Mouse (Mus musculus): ENCODE results near the gene Serpinc1. TPM values are rescaled to one million over a fixed set of nuclear protein-coding genes. Genes with fewer than 3 reads are reported as not detected.

Gene Serpinc1
- polyA plus RNA-seq, 1 experiment from 2014 or later = 2.4 TPM

GRCm38 (mm10) chr1:161037026-161037425 is 58.6 kb downstream of the Serpinc1 start:
- peak overlapping the region; percentile 92 for H3K4me2 ChIP-seq
- H3K4me1 ChIP-seq (ENCODE audit: control insufficient read depth, insufficient read depth, low read length) = peaks cover 10% of the 10 kb centered on the region; the same call in 1 of the 2 replicates
- peak overlapping the region; percentile 62 for H3K27ac ChIP-seq (ENCODE audit: low read depth, low read length)
- H3K4me3 ChIP-seq (ENCODE audit: low read depth, low read length) = peak overlapping the region; percentile 73
- H3K36me3 ChIP-seq (ENCODE audit: control insufficient read depth, insufficient read depth, low read length) = peaks cover 24% of the 10 kb centered on the region
- no peak for ATAC-seq (replicated peaks; ENCODE audit: insufficient number of reproducible peaks, low FRiP score, low TSS enrichment)
- H3K27me3 ChIP-seq (ENCODE audit: control insufficient read depth, insufficient read depth, low read length) = no peaks in the 10 kb centered on the region
- H3K9me3 ChIP-seq (replicated peaks; ENCODE audit: control insufficient read depth, low read length) = no peaks in the 10 kb centered on the region
- WGBS (ENCODE audit: insufficient replicate concordance) = 7% methylated on average over 1 of the region's 1 CpGs
- H3K9ac ChIP-seq (ENCODE audit: low read depth, low read length) = peak overlapping the region; percentile 92

DNA sequence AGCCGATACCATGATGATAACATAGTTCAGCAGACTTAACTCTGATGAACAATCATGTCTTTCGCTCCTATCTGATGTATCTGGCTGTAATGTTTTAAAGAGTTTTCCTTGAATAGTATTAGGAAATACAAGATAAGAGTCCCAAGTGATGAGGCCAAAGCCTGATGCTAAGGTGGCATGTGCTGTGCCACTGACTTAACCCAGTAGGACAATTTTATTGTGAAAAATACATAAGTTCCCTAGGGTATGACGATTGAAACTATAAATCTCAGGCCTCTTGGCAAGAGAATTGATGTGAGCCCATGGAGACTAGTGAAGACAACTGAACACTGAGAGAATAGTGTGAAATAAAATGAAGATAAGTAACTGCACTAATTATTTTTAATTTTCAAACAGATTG is 59.2 kb downstream of the Serpinc1 start:
- Histone ChIP-seq H3K4me1 (ENCODE audit: control insufficient read depth, insufficient read depth, low read length) (peaks cover 10% of the 10 kb centered on the region; the same call in 1 of the 2 replicates), H3K9ac (ENCODE audit: low read depth, low read length) (peak overlapping the region; percentile 48; the same call in 1 of the 2 replicates), H3K27ac (ENCODE audit: low read depth, low read length) (peak overlapping the region; percentile 35; the same call in 1 of the 2 replicates), H3K4me2 (peak overlapping the region; percentile 92), H3K9me3 (replicated peaks; ENCODE audit: control insufficient read depth, low read length) (no peaks in the 10 kb centered on the region), H3K4me3 (ENCODE audit: low read depth, low read length) (peak overlapping the region; percentile 29), H3K36me3 (ENCODE audit: control insufficient read depth, insufficient read depth, low read length) (peaks cover 21% of the 10 kb centered on the region), H3K27me3 (ENCODE audit: control insufficient read depth, insufficient read depth, low read length) (no peaks in the 10 kb centered on the region)
- ATAC-seq (replicated peaks; ENCODE audit: insufficient number of reproducible peaks, low FRiP score, low TSS enrichment) = no peak
- WGBS (ENCODE audit: insufficient replicate concordance) = 34% methylated on average over 3 of the region's 3 CpGs

GRCm38 (mm10) chr1:161038004-161038403 is 59.6 kb downstream of the Serpinc1 start:
- Histone ChIP-seq H3K27ac (ENCODE audit: low read depth, low read length) (peak overlapping the region; percentile 50; the same call in 1 of the 2 replicates), H3K27me3 (ENCODE audit: control insufficient read depth, insufficient read depth, low read length) (no peaks in the 10 kb centered on the region), H3K9me3 (replicated peaks; ENCODE audit: control insufficient read depth, low read length) (no peaks in the 10 kb centered on the region), H3K36me3 (ENCODE audit: control insufficient read depth, insufficient read depth, low read length) (peaks cover 21% of the 10 kb centered on the region), H3K4me3 (ENCODE audit: low read depth, low read length) (peak overlapping the region; percentile 29), H3K4me1 (ENCODE audit: control insufficient read depth, insufficient read depth, low read length) (peaks cover 10% of the 10 kb centered on the region; the same call in 1 of the 2 replicates), H3K4me2 (peak overlapping the region; percentile 92), H3K9ac (ENCODE audit: low read depth, low read length) (no peak overlapping the region)
- ATAC-seq (replicated peaks; ENCODE audit: insufficient number of reproducible peaks, low FRiP score, low TSS enrichment) = no peak
- 53% methylated on average over 3 of the region's 3 CpGs for WGBS (ENCODE audit: insufficient replicate concordance)

GRCm38 (mm10) chr1:161038968-161039721 is 60.8 kb downstream of the Serpinc1 start:
- H3K9me3 ChIP-seq (replicated peaks; ENCODE audit: control insufficient read depth, low read length) = no peaks in the 10 kb centered on the region
- H3K4me3 ChIP-seq (ENCODE audit: low read depth, low read length) = no peak overlapping the region
- WGBS (ENCODE audit: insufficient replicate concordance) = 11% methylated on average over 3 of the region's 3 CpGs
- H3K4me1 ChIP-seq (ENCODE audit: control insufficient read depth, insufficient read depth, low read length) = peaks cover 10% of the 10 kb centered on the region; the same call in 1 of the 2 replicates
- peaks cover 21% of the 10 kb centered on the region for H3K36me3 ChIP-seq (ENCODE audit: control insufficient read depth, insufficient read depth, low read length)
- H3K4me2 ChIP-seq = no peak overlapping the region
- H3K27ac ChIP-seq (ENCODE audit: low read depth, low read length) = peak overlapping the region; percentile 35; the same call in 1 of the 2 replicates
- H3K27me3 ChIP-seq (ENCODE audit: control insufficient read depth, insufficient read depth, low read length) = no peaks in the 10 kb centered on the region
- 0 out of 2 replicates have a peak overlapping the region, but pooled peaks have one; percentile 43 for H3K9ac ChIP-seq (ENCODE audit: low read depth, low read length)
- no peak for ATAC-seq (replicated peaks; ENCODE audit: insufficient number of reproducible peaks, low FRiP score, low TSS enrichment)

GRCm38 (mm10) chr1:161039741-161040425 is 61.5 kb downstream of the Serpinc1 start:
- Histone ChIP-seq H3K36me3 (ENCODE audit: control insufficient read depth, insufficient read depth, low read length) (peaks cover 21% of the 10 kb centered on the region), H3K27ac (ENCODE audit: low read depth, low read length) (peak overlapping the region; percentile 65), H3K27me3 (ENCODE audit: control insufficient read depth, insufficient read depth, low read length) (no peaks in the 10 kb centered on the region), H3K9ac (ENCODE audit: low read depth, low read length) (no peak overlapping the region; the same call in 1 of the 2 replicates), H3K9me3 (replicated peaks; ENCODE audit: control insufficient read depth, low read length) (no peaks in the 10 kb centered on the region), H3K4me2 (no peak overlapping the region), H3K4me3 (ENCODE audit: low read depth, low read length) (no peak overlapping the region), H3K4me1 (ENCODE audit: control insufficient read depth, insufficient read depth, low read length) (peaks cover 10% of the 10 kb centered on the region; the same call in 1 of the 2 replicates)
- ATAC-seq (replicated peaks; ENCODE audit: insufficient number of reproducible peaks, low FRiP score, low TSS enrichment) = peak; percentile 39
- 9% methylated on average over 3 of the region's 3 CpGs for WGBS (ENCODE audit: insufficient replicate concordance)

GRCm38 (mm10) chr1:161040426-161040770 is 62.0 kb downstream of the Serpinc1 start:
- Histone ChIP-seq H3K36me3 (ENCODE audit: control insufficient read depth, insufficient read depth, low read length) (peaks cover 22% of the 10 kb centered on the region), H3K9me3 (replicated peaks; ENCODE audit: control insufficient read depth, low read length) (no peaks in the 10 kb centered on the region), H3K9ac (ENCODE audit: low read depth, low read length) (no peak overlapping the region), H3K4me2 (no peak overlapping the region), H3K27me3 (ENCODE audit: control insufficient read depth, insufficient read depth, low read length) (no peaks in the 10 kb centered on the region), H3K4me1 (ENCODE audit: control insufficient read depth, insufficient read depth, low read length) (peaks cover 10% of the 10 kb centered on the region; the same call in 1 of the 2 replicates), H3K4me3 (ENCODE audit: low read depth, low read length) (no peak overlapping the region), H3K27ac (ENCODE audit: low read depth, low read length) (peak overlapping the region; percentile 65; the same call in 1 of the 2 replicates)
- 73% methylated on average over 1 of the region's 1 CpGs for WGBS (ENCODE audit: insufficient replicate concordance)
- no peak for ATAC-seq (replicated peaks; ENCODE audit: insufficient number of reproducible peaks, low FRiP score, low TSS enrichment)

DNA sequence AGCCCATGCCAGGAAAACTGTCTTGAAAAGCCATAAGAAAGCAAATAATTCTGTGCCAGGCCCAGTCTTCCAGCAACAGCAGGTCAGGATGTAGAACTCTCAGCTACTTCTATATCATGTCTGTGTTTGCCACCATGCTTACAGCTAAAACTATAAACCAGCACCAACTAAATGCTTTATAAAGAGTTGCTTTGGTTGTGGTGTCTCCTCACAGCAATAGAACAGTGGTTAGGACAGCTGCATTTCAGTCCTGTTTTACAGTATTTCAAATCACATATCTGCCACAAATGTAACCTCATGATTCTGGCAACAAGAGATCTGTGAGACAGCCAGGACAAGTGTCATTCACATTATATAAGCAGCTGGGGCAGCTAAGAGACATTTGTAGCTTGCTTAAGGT is 62.5 kb downstream of the Serpinc1 start:
- Histone ChIP-seq H3K27me3 (ENCODE audit: control insufficient read depth, insufficient read depth, low read length) (no peaks in the 10 kb centered on the region), H3K4me3 (ENCODE audit: low read depth, low read length) (no peak overlapping the region), H3K27ac (ENCODE audit: low read depth, low read length) (no peak overlapping the region), H3K4me1 (ENCODE audit: control insufficient read depth, insufficient read depth, low read length) (peaks cover 10% of the 10 kb centered on the region; the same call in 1 of the 2 replicates), H3K36me3 (ENCODE audit: control insufficient read depth, insufficient read depth, low read length) (peaks cover 23% of the 10 kb centered on the region), H3K9ac (ENCODE audit: low read depth, low read length) (no peak overlapping the region), H3K4me2 (no peak overlapping the region), H3K9me3 (replicated peaks; ENCODE audit: control insufficient read depth, low read length) (no peaks in the 10 kb centered on the region)
- ATAC-seq (replicated peaks; ENCODE audit: insufficient number of reproducible peaks, low FRiP score, low TSS enrichment) = no peak

DNA sequence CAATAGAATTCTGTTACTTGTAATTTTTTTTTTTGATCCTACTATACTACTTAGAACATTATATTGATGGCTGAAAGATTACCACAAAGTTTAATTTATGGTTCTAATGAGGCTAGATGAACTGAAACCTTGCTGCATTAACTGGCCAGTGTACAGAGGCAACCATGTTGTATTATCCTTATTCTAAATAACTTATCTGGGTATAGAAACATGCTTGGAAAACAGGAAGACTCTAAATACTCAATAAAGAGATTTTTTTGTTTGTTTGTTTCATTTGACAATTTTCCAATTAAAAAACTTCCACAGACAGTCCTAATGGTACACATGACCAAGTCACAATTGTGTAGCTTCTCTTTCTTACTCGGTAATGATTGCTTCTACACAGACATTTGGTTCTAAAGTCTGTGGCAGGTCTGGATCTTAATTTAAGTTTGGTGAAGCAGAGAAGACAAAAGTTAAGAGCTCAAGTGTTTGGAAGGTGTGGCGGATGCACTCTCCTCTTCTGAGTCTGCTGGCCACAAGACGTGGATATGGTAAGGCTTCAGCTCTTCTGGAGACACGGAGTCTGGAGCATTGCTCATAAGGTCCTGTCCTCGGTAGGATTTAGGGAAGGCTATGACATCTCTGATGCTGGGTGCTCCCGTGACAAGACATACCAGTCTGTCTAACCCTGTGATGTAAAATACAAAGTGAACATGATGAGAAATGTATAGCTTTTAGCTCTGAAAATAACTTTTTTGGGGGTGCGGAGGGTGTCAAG is 63.1 kb downstream of the Serpinc1 start:
- 94% methylated on average over 7 of the region's 7 CpGs for WGBS (ENCODE audit: insufficient replicate concordance)
- no peak for ATAC-seq (replicated peaks; ENCODE audit: insufficient number of reproducible peaks, low FRiP score, low TSS enrichment)
- no peak overlapping the region for H3K4me2 ChIP-seq
- no peaks in the 10 kb centered on the region for H3K27me3 ChIP-seq (ENCODE audit: control insufficient read depth, insufficient read depth, low read length)
- H3K4me1 ChIP-seq (ENCODE audit: control insufficient read depth, insufficient read depth, low read length) = peaks cover 10% of the 10 kb centered on the region; the same call in 1 of the 2 replicates
- H3K9me3 ChIP-seq (replicated peaks; ENCODE audit: control insufficient read depth, low read length) = no peaks in the 10 kb centered on the region
- no peak overlapping the region for H3K9ac ChIP-seq (ENCODE audit: low read depth, low read length)
- H3K36me3 ChIP-seq (ENCODE audit: control insufficient read depth, insufficient read depth, low read length) = peaks cover 22% of the 10 kb centered on the region
- H3K4me3 ChIP-seq (ENCODE audit: low read depth, low read length) = no peak overlapping the region
- H3K27ac ChIP-seq (ENCODE audit: low read depth, low read length) = no peak overlapping the region
